Mouse (Mus musculus) lung, postnatal 10 days (tissue): ENCODE results near the gene Ptpra.

Source experiments
- DNase-seq: peaks from one replicate; pipeline ENCODE4 v3.0.0; 2021

Gene Ptpra

DNA sequence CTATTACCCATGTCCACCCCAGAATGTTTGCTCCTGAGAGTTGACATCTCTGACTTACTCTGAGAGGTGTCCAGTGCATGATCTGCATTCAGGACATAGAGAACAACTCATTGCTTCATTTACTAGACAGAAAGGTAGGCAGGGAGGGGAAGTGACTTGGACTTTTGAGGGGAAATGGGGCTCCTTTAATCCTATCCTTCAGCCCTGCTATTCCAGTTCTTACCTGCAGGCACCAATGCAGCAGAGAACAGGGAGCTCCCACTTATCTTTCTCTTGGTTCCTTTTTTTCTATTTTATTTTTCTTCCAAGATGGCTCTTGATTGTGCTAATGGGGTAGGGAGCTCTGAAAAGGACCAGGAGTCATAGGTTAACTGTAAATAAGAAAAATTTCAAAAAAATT is 1.6 kb upstream of the Ptpra start:
- no peak for DNase-seq

DNA sequence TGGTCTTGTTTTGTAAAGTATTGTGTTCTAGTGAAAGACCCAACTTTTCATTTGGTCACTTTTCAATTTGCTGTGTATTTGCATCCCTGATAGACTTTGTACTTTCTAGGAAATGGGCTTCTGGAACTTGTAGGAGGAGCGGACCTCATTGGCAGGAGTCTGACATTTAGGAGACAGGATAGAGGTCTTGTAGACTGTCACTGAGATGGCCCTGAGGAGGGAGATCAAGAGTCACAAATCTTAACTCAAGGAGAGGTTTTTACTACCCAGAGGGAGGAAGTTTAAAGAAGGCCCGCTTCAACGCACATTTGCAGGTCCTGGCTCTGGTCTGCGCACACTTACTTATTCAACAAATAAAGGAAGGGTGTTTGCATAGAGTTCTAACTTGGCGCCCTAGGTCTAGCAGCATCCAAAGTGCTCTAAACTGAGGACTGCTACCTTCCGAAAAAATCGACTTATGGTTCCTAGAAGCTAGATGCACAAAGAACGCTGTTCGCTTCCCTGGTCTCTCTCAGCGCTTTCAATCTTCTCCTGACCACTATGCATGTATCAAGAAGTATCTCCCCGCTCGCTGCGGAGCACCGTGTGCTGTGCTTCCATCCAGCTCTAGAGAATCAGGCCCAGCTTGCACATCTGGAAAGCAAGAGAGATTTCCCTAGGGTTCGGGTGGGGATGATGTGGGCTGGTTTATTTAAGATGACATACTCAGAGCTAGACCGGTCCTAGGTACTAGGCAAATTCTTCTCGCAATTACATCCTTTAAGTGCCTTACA is 871 bp upstream of the Ptpra start:
- DNase-seq = no peak

DNA sequence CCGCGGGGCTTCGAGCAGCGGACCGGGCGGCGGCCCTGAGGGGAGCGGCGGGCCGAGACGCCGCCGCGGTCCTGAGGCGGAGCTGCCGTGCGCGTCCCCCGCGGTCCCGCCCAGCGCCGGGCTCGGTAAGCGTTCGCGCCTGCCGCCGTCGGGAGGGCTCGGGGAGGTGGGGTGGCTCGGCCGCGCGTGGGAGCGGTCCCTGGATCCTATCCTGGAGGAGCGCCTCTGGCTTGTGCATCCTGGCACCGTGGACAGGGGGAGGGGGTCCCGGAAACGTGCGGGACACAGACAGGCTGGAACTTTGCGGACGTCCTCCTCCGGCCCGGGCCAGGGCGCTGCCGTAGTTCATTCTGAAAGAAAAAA is 337 bp downstream of the Ptpra start:
- DNase-seq = peak; percentile 76

DNA sequence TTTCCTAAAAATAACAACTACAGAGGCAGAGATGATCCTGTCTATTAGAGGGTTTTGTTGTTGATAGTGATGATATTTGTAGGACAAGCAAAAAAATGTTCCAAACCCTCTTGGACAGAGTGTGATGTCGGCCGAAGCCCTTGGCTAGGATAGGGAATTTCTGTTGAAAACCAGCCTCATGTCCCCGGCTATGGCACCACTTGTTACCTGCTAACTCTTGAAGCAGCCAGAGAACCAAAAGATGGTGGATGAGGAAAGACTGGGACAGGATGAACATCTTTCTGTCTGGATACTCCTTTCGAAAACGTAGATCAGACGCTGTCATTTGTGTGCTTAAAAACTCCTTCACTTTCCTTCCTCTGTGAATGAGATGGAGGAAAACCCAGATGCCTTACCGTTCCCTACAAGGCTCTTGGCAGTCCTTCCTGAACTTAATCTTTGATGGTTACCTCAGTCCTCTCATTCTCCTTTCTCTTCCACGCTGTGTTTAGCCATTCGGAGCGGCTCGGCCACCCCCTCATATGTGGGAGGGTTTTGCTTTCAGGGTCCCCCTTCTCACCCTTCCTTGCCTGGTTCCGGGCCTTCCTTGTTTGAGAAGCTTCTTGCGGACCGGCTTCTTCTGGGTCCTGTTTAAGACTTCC is 1.1 kb downstream of the Ptpra start:
- no peak for DNase-seq

DNA sequence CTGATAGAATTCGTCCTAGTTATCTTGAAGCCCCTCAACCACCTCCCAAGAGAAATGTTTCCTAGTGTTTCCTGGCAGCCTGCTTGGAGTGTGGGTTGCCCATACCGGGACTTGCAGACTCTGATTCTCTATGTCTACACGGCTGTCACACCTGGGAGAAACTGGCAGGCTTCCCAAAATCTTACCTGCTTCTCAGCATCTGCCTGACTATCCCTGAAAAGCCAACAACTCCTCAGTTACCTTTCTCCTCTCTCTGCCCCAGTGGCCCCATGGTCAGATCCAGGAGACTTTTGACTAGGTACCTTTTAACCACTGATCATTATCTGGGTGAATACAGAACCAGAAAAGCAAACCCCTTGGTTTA is 1.6 kb downstream of the Ptpra start:
- DNase-seq = no peak

DNA sequence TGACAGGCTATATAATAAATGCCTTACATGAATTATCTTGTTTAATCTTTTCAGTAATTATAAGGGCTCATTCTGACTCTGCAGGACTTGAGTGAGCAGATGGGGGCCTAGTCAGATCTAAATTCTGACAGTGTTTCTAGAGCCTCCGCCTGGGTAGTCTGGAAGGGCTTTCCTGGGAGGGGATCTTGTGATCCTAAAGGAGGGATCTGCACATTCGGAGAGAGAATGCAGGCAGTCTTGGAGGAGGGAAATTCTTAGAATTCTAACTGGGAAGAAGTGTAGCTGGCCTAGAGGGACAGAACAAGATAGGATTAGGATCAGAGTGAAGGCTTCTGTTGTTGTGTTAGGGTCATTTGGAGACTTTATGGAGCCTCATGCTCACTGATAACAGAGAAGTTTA is 2.2 kb downstream of the Ptpra start:
- no peak for DNase-seq

DNA sequence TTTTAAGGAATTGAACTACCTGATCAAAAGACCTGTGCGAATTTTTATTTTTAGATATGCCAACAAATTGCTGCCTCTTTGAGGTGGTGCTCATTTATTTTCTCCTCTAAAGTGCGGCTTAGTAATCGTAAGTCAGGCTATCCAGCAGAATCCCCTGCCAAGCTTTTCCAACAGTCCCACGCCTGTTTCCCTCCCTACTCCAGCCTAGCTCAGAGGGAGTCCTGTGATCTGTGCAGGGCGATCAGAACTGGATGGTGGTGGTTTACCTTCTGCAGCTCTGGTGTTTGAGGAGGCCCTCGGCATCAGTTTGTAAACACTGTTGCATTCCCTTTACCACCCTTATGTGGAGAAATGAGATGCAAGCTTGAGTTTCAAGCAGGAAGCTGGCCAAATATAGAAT is 3.3 kb downstream of the Ptpra start:
- no peak for DNase-seq

DNA sequence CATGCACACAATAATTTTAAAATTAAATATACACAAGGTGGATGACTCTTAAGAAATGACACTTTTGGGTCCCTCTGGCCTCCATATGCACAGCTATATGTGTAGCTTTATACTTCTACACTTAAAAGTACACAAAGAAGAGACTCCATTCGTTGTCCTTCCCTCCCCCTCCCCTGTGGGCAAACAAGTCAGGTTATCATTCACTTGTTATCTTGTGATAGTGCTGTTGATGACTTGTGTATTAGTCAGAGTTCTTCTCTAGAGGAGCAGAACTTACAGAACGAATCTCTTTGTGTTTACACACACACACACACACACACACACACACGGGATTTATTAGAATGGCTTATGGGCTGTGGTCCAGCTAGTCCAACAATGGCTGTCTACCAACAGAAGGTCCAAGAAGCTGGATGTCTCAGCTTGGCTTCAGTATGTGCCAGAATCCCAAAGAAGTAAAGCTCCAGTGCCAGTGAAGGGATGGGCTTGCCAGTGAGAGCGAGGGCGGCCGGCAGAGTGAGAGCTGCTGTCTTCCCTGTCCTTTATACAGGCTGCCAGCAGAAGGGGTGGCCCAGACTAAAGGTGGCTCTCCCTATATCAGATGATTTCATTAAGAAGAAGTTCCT is 4.8 kb downstream of the Ptpra start:
- peak; percentile 42 for DNase-seq

DNA sequence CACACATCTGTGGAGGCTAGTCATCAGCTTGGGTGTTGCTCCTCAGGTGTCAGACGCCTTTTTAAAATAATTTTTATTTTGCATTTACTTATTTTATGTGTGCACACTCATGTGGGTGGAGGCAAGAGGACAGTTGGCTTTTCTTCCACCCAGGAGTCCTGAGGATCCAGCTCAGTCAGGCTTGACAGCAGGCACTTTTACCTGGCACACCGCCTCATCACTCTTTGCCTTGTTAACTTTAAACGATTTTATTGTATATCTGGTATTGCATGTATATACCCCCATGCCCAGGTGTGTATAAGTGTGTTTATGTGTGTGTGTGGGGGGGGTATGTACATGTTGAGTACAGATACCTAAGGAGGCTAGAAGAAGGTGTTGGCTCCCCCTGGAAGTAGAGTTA is 7.8 kb downstream of the Ptpra start:
- no peak for DNase-seq

DNA sequence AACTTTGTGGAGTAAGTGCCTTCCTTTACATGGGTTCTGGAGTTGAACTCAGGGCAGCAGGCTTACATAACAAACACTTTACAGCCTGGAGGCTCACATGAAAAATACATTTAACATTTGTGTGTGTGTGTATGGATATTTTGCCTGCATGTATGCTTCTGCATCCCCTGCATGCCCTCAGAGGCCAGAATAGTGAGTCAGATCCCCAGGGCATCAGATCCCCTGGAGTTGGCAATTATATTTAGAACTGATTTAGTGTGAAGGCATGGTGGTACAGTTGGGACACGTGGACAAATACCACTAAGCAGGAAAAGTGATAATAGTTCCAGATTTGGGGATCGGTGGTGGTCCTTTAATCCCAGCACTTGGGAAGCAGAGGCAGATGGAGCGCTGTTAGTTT is 9.5 kb downstream of the Ptpra start:
- no peak for DNase-seq

DNA sequence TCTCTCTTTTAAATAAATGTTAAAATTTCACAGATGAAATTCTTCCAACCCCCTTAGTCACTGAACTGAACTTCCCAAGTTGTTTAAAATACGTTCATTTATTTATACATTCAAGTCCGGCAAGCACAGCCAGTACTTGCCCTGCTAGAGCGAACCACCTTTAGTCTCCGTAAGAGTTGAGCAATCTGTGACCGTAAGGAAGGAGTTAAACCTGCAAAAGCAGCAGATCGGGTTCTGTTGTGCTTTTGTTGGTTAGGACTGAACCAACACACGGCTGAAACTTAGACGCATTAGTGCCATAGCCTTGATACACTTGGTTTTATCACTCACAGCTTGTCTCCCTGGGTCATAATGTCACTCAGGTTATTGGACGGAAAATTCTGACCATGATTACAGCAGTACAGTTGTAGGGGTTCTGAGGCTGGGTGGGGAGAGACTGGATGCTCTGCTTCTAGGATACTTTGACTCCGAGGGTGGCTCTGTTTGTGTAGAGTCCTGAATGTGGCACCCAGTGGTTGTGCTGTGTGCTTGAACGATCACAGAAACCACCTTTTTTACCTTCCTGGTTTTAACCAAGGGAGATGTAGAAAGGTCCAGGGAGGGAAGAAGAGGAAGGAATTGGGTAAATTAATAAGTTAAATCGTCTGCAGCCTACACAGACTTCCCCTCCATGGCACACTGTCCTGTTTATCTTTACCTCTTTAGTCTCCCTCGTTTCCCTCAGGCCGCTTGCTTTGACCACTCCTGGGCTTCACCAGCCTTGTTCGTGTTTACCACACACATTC is 11.4 kb downstream of the Ptpra start:
- no peak for DNase-seq

DNA sequence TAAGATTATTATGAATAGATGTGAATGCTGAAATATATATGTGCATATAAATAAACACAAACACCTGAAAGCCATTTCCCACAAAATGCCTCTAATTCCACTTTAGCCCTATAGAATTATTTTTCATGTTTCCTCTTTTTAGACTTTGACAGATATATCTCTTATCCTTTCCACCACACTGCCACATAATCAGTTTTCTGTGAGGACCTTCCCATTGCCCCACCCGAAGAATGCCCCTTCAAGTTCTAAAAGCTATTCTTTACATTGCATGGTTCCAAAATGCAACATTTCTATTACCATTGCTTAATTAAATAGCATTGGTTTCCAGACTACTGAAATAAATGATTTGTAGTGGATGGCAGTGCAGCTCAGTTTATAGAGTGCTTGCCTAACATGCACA is 16.4 kb downstream of the Ptpra start:
- DNase-seq = no peak

DNA sequence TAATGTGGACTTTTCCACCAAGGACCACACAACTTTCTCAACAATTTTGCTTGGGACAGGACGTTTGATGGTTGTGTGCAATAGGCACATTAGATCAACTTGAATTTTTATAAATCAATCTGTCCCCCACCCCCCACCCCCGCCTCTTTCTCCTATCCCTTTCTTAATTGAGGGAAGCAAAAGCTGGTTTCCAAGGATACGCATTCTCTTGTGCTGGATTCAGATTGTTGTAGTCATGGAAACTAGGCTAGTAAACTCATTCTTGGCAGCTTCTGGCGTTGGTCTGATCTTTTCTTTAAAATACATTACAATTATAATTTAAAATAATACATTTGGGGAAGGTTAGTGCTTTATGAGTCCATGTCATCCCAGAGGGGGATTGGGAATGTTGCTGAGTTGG is 19.3 kb downstream of the Ptpra start:
- DNase-seq = no peak

DNA sequence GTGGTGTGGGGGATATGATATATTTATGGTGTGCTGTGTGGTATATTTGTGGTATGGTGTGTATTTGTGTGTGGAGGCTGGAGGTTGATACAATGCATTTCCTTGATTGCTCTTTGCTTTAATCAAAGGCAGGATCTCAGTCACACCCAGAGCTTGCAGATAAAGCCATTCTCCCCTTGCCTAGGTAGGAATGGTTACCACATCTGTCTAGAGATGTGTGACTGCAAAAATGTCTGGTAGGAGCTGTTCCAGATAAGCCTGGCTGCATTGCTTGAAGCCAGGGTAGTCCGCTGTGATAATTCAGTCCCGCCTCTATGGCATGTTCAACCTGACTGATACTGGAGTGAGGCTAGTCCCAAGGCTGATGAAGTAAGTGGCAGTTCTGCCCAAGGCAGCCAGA is 19.9 kb downstream of the Ptpra start:
- no peak for DNase-seq

DNA sequence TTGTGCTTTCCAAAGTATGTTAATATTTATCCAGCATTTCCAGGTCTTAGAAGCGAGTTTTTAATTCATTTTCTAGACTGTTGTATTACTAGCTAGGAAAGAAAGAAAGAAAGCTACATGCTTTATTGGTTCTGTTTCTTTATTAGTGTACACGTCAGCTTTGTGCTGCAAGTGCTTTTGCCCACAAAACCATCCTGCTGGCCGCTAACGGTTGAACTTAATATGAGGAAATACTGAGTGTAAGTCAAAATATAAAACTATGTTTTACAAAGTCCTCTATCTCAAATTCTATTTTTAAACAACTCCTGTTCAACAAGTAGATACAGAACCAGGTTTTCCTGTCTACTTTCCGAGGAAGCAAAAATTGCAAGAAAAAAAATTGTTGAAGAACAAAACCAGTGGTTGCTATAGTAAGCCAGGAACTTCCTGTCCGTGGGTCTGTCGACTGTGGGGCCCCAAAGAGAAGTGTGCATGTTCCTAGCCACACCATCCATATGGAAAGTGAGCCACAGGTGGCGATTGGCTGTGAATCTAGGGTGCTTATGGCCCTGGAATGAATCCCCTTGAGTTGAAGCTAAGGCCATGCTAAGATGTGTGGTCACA is 22.9 kb downstream of the Ptpra start:
- no peak for DNase-seq

DNA sequence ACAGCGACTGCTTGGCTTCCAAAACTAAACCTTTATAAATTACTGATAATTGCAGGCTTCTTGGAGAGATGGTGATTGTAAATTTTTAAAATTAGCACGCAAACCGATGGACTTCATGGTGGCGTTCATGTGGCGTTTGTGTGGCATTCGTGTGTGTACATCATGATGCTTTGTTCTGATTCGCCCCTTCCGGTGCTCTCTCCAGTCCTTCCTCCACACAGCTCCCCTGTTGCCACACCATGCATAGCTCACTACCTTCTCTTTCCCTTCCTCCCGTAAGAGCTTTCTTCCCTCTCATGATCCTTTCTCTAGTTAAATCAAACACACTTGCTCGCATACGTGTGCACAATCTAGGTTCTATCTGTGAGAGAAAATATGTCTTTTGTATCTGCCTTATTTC is 25.7 kb downstream of the Ptpra start:
- DNase-seq = no peak

DNA sequence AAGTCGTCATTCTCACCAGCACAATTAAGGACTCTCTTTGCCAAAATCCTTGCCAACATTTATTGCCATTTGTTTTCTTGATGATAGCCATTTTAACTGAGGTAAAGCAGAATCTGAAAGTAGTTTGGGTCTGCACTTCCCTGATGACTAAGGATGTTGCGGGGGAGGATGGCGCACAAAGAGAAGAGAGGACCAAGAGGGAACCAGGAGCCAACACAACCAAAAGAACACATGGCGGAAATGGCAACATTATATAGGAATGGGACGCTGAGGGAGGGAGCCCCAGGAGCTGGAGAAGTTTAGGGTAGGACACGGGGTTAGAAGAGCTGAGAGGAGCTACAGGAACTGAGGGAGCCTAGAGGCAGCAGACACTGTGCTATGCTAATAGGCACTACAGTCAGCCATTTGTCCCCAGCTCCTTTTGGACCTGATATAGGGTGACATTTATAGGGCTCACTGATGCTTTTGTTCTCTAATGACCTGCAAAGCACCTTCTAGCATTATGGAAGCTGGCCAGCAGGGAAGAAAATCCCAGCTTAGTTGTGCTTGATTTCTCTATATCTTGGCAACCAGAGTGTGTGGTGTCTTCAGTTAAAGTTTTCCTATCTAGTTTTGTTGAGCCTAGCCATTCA is 26.7 kb downstream of the Ptpra start:
- no peak for DNase-seq

DNA sequence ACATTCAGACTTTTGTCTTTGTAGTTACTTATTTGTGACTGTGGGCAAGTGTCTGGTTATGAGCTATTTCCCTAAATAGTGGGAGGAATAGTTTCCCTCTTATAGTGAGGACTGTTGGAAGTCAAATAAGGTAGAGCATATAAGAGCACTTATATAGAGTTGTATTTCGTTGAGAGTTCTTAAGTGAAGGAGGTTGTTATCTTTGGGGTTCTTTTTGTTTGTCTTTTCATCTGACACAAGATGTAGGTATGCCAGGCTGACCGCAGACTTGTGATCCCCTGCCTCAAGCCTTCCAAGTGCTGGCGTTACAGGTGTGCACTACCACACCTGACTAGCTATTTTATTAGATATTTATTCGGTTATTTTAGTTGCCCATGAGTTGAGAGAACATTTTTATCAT is 32.1 kb downstream of the Ptpra start:
- no peak for DNase-seq

DNA sequence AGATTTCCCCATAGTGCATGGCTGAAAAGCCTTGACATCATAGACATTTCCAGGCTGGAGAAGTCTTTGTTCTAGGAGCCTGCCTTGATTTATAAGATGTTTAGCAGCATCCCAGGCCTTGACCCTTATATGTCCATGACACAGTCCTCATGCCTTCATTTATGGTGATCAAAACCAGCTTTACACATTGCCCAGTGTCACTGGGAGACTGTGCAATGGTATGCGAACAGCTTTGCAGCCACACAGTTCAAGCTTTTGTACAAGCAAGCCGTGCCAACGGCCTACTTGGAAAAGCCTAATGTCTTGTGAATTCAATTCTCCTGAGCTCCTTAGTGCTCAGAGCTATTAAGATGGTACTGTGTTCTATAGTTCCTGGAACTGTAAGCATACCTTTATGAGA is 32.6 kb downstream of the Ptpra start:
- DNase-seq = no peak

DNA sequence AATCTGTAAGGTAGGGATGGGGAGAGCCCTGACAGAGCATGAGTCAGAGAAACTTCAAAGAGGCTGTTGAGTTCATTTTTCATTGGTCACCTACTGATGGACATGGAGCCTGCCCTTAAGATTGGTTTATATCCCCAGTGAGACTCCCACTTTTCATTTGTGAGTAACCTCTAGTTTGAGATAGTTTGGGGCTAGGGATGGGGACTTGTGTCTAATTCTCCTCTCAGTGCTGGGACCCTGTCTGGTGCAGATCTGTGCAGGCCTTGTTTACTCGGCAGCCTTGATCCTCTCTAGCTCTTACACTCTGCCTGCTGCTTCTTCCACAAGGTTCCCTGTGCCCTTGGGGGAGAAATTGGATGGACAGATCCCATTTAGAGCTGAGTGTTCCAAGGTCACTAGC is 34.1 kb downstream of the Ptpra start:
- no peak for DNase-seq

DNA sequence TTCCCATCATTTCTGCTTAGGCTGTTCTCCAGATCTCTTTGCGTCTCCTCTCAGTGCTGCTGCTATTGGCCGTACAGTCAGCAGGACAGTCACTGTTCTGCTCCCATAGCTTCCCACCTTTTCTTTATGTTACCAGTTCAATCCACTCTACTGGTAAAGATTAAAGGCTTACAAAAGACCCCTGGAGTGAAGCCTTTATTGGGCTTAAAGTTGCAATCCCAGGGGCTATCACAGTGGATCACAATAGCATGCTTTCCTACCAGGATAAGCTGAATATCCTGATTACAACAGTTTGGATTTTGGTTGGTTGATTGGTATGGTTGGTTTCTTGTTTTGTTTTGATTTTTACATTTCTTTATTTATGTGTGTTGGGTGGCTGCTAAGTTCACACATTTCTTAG is 37.9 kb downstream of the Ptpra start:
- DNase-seq = no peak

DNA sequence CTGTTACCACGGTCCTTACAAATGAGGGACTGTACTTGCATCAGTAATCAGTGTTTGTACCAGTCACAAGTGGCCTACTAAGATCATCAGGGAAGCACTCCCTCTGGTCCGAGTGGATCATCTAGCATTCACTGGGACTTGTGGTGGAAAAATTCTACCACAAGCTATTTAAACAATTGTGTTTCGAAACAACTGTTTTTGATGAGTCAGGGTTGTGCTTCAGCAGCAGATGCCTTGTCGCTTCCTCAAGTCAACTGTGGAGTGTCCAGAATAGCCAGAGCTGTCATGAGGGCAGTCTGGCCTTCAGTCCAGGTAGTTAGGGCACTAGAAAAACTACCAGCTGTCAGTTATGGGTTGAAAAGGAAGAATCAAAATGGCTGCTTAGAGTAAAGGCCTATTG is 38.5 kb downstream of the Ptpra start:
- DNase-seq = no peak

DNA sequence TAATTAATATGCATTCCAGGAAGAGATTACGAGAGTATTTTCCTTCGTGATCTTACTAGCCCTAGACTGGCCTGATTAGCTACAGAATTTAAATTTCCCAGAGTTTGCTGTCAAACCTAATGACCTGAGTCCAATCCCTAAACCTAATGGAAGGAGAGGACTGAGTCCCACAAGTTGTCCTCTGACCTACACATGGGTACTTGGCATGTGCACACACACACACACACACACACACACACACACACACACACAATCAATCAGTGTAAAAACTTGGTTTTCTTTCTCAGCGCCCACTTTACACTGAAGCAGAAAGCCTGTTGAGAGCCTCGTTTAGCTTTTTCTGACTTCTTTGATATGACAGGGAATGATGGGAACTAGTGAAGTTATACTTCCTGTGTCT is 41.1 kb downstream of the Ptpra start:
- DNase-seq = no peak
